Mouse (Mus musculus) stomach, embryonic 14.5 days (tissue): ENCODE results near the gene Il1a. TPM values are rescaled to one million over a fixed set of nuclear protein-coding genes. Genes with fewer than 3 reads are reported as not detected.

Source experiments
- ATAC-seq: fragments of 200-750 bp; cut with Nextera tagmentation; 2 replicates; pipeline ENCODE4 v1.8.0; 2017; ENCODE audit warnings: low read depth, moderate TSS enrichment; ENCODE audit not compliant: insufficient number of reproducible peaks, insufficient read depth, low FRiP score
- H3K27ac ChIP-seq: fragments of 300-500 bp; sonication (generic); 2 replicates; pipeline ENCODE4 v1.5.1; 2014; ENCODE audit warnings: mild to moderate bottlenecking, low read length, moderate library complexity, mixed read lengths
- H3K27me3 ChIP-seq: fragments of 300-500 bp; sonication (generic); 2 replicates; pipeline ENCODE4 v1.6.1; 2014; ENCODE audit warnings: low read length, control low read depth, mixed read lengths; ENCODE audit not compliant: control insufficient read depth, insufficient read depth
- H3K36me3 ChIP-seq: fragments of 300-500 bp; sonication (generic); 2 replicates; pipeline ENCODE4 v1.6.1; 2014; ENCODE audit warnings: mild to moderate bottlenecking, control low read depth, low read length, moderate library complexity, mixed read lengths; ENCODE audit not compliant: control insufficient read depth, insufficient read depth
- H3K4me1 ChIP-seq: fragments of 300-500 bp; sonication (generic); 2 replicates; pipeline ENCODE4 v1.6.1; 2014; ENCODE audit warnings: low read length, control low read depth, mixed read lengths; ENCODE audit not compliant: control insufficient read depth, insufficient read depth
- H3K4me2 ChIP-seq: fragments of 300-500 bp; sonication (generic); replicated peaks from 2 replicates; pipeline ENCODE4 v1.6.1; 2014; ENCODE audit warnings: low read depth, low read length, control low read depth
- H3K4me3 ChIP-seq: fragments of 300-500 bp; sonication (generic); 2 replicates; pipeline ENCODE4 v1.5.1; 2014; ENCODE audit warnings: low read depth, low read length, control low read depth
- H3K9ac ChIP-seq: fragments of 300-500 bp; sonication (generic); replicated peaks from 2 replicates; pipeline ENCODE4 v1.6.1; 2014; ENCODE audit warnings: low read depth, mild to moderate bottlenecking, control low read depth, low read length, moderate library complexity, mixed read lengths
- H3K9me3 ChIP-seq: fragments of 300-500 bp; sonication (generic); 2 replicates; pipeline ENCODE4 v1.6.1; 2016; ENCODE audit warnings: low read depth, low read length, control low read depth; ENCODE audit not compliant: control insufficient read depth
- WGBS: fragments of 180-500 bp; shearing (Covaris S2); extraction: QIAGEN DNeasy Blood & Tissue Kit; methylation state at CpG from one replicate; pipeline ENCODE4 v1.1.7; 2014; 5-methylcytosine and 5-hydroxymethylcytosine counted together
- polyA plus RNA-seq: library from polyadenylated mRNA; unstranded; fragments of >200 nt; fragmentation: Nextera tagmentation; extraction: Ambion mirVana; gene quantifications from 2 replicates; pipeline ENCODE4 v1.2.1, GENCODE M21; 2014

Gene Il1a
- polyA plus RNA-seq = not detected in 2 replicates

DNA sequence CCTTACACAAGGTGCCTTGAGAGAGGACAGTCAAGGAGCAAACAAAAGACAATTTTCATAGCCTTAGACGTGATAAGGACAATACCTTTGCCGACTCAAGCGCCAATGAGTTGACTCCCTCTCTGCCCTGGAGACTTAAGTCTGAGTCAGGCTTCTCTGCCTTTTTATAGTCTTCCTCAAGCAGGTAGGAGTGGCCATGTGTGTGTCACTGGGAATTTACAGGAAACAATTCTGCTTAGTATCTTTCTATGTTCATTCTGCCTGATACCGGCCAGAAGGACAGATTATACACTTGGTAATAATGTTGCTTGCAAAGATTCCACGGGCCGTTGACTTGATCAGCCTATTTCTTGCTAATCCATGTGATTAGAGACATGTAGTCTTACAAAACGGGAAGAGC, at the start of gene Il1a:
Gene Il1a (minus strand): TSS at position 137 of the 400 bp plus-strand sequence.
- Histone ChIP-seq H3K27me3 (no peaks in the 10 kb centered on the region), H3K4me1 (no peaks in the 10 kb centered on the region), H3K4me3 (no peak within 1 kb of the TSS), H3K9ac (no peak within 1 kb of the TSS), H3K36me3 (no peaks in the 10 kb centered on the region), H3K9me3 (no peaks in the 10 kb centered on the region), H3K4me2 (no peak within 1 kb of the TSS), H3K27ac (no peak within 1 kb of the TSS)
- no peak for ATAC-seq
- WGBS = 81% methylated on average over 7 of the region's 7 CpGs

DNA sequence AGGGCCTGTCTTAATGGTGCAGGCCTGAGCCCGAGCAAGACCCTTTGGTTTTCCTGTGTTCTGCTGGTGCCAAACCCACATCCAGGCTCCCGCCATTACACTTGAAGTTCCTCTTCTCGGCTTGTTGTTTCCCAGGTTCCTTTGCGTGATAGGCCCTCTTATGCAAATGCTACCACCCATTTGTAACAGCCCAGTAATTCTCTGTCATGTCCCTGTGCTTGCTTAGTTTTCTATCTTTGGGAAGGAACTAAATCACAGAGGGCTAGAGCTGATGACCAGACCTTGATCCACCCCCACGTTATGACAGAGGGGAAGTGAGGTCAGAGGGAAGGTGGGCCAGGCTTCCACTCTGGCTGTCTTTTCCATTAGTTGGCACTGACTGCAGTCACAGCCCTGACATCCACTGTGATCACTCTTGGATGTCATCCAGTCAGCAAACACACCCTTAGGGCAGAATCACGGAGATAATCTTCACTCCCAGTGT, 28.4 kb upstream of the Il1a start:
- Histone ChIP-seq H3K4me1 (no peaks in the 10 kb centered on the region), H3K4me3 (no peak overlapping the region), H3K9me3 (no peaks in the 10 kb centered on the region), H3K9ac (no peak overlapping the region), H3K27me3 (no peaks in the 10 kb centered on the region), H3K27ac (no peak overlapping the region), H3K36me3 (no peaks in the 10 kb centered on the region), H3K4me2 (no peak overlapping the region)
- ATAC-seq = no peak
- WGBS = 67% methylated on average over 6 of the region's 6 CpGs

DNA sequence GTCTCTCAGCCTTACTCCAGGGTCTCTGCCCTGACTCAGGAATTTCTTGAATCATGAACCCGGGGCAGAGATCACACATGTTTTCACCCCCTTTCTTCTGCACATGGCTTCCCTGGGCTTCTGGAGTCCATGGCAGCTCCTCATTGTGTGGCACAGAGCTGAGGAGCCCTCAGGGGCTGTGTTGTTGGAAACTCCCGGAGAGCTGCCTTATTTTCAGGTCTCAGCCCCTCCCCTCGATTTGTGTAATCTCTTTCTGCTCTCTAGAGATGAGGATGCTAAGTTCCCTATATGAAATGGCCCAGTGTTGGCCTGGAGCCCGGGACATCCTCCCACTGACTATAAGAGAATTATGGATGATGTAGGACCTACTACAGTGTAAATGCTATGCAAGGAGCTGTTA, 23.7 kb upstream of the Il1a start:
- Histone ChIP-seq H3K27ac (no peak overlapping the region), H3K9ac (no peak overlapping the region), H3K4me1 (no peaks in the 10 kb centered on the region), H3K9me3 (no peaks in the 10 kb centered on the region), H3K36me3 (no peaks in the 10 kb centered on the region), H3K4me2 (no peak overlapping the region), H3K4me3 (no peak overlapping the region), H3K27me3 (no peaks in the 10 kb centered on the region)
- ATAC-seq = no peak
- WGBS = 66% methylated on average over 4 of the region's 4 CpGs

DNA sequence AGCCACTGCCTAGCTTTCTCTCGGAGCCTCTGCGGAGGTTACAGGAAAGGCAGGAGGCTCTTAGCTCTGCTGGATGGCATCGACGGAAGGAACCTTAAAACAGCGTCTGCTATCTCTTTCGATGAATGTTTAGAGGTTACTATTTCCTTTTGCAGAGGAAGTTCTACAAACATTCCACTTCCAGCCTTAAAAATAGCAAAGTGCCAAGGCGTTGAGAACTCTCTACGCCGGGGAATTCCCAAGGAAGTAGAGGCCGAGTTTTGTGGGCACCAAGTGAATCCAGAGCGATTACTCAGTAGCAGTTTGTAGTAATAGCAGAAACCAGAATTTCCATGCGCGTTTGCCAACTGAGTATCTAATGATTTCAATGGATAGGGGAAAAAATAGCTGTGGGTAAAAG, 20.8 kb upstream of the Il1a start:
- no peaks in the 10 kb centered on the region for H3K27me3 ChIP-seq
- H3K36me3 ChIP-seq = no peaks in the 10 kb centered on the region
- H3K4me3 ChIP-seq = no peak overlapping the region
- H3K4me2 ChIP-seq = no peak overlapping the region
- no peak for ATAC-seq
- H3K4me1 ChIP-seq = no peaks in the 10 kb centered on the region
- H3K9me3 ChIP-seq = no peaks in the 10 kb centered on the region
- WGBS = 83% methylated on average over 13 of the region's 13 CpGs
- no peak overlapping the region for H3K9ac ChIP-seq
- no peak overlapping the region for H3K27ac ChIP-seq

DNA sequence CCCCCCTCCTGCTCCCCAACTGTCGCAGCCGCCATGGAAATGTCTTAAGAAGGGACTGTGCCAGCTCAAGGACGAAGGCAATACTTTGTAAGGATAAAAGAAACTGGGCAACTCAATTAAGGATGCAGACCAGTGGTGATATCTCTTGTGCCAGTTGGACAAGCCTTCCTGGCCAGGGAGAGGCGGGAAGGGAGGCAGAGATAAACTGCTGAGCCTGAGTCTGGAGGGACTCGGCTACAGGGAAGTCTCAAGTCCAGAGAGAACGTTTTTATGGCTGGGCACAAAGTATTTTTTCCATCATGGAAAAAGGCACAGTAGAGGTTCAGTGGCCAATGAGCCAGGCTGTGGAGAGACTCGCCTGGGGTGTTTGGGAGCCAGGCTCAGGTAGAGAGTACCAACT, 20.3 kb upstream of the Il1a start:
- Histone ChIP-seq H3K9me3 (no peaks in the 10 kb centered on the region), H3K36me3 (no peaks in the 10 kb centered on the region), H3K4me1 (no peaks in the 10 kb centered on the region), H3K27me3 (no peaks in the 10 kb centered on the region), H3K4me2 (no peak overlapping the region), H3K27ac (no peak overlapping the region), H3K9ac (no peak overlapping the region), H3K4me3 (no peak overlapping the region)
- 74% methylated on average over 7 of the region's 7 CpGs for WGBS
- ATAC-seq = no peak

DNA sequence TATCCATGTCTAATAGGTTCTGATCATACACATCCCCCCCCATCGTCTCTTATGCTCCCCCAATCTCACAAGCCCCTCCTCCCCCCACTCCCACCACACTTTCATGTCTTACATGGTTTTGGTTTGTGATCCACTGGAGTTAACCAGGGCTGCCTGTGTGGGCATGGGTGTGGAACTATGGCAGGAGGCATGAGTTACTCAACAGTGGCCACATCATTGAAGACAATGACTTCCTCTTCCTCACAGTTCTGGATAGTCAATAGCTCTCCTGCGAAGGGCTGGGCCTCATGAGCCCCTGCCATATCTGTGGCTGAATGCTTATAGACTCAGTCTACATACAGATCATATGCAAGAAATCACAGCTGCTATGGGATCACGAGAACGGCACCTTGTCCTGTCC, 18.5 kb upstream of the Il1a start:
- Histone ChIP-seq H3K4me1 (no peaks in the 10 kb centered on the region), H3K9me3 (no peaks in the 10 kb centered on the region), H3K27ac (no peak overlapping the region), H3K4me3 (no peak overlapping the region), H3K36me3 (no peaks in the 10 kb centered on the region), H3K27me3 (no peaks in the 10 kb centered on the region), H3K4me2 (no peak overlapping the region), H3K9ac (no peak overlapping the region)
- WGBS = 82% methylated on average over 4 of the region's 4 CpGs
- no peak for ATAC-seq

DNA sequence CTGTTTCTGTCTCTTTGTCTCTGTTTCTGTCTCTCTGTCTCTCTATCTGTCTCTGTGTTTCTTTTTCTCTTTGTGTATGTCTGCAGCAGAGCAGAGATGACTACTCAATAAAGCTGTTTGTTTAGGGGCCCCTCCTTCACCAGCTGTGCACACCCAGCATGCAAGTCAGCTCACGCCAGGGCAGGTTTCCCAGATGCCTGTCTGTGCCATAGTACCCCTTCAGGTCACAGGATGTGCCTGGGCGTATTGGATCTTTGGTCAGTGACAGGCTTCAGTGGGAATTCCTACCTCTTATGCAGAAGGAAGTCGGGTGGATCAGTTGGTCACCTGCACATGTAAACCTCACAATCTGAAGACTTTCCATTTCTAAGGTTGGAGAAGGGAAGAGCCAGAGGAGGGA, 14.4 kb upstream of the Il1a start:
- Histone ChIP-seq H3K9ac (no peak overlapping the region), H3K4me2 (no peak overlapping the region), H3K27me3 (no peaks in the 10 kb centered on the region), H3K27ac (no peak overlapping the region), H3K36me3 (no peaks in the 10 kb centered on the region), H3K4me3 (no peak overlapping the region), H3K4me1 (no peaks in the 10 kb centered on the region), H3K9me3 (no peaks in the 10 kb centered on the region)
- 63% methylated on average over 3 of the region's 3 CpGs for WGBS
- no peak for ATAC-seq

DNA sequence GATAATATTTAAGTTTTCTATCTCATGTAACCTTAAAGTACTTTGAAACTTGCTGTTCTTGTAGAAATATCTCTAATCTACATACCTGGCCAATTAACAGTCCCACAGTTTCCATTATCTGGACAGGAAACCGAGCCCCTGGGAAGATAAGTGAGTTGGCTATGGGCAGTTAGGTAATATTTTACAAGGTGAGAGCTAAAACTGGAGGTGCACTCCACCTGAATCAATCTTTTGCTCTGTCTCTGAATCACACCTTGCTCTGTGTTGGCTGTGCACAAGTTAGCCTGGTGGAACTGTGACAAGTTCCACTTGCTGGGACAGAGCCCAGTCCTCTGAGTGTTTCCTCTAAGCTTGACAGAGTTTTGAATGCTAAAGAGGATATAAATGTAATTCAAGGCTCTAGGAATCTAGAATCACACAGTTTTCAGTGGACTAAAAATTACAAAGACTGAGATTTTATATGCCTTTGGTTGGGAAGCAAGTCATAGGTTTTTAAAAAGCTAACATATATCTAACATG, 12.4 kb upstream of the Il1a start:
- Histone ChIP-seq H3K27ac (no peak overlapping the region), H3K4me2 (no peak overlapping the region), H3K4me1 (no peaks in the 10 kb centered on the region), H3K27me3 (no peaks in the 10 kb centered on the region), H3K36me3 (no peaks in the 10 kb centered on the region), H3K9me3 (no peaks in the 10 kb centered on the region), H3K4me3 (no peak overlapping the region), H3K9ac (no peak overlapping the region)
- no peak for ATAC-seq
- 51% methylated on average over 1 of the region's 1 CpGs for WGBS

DNA sequence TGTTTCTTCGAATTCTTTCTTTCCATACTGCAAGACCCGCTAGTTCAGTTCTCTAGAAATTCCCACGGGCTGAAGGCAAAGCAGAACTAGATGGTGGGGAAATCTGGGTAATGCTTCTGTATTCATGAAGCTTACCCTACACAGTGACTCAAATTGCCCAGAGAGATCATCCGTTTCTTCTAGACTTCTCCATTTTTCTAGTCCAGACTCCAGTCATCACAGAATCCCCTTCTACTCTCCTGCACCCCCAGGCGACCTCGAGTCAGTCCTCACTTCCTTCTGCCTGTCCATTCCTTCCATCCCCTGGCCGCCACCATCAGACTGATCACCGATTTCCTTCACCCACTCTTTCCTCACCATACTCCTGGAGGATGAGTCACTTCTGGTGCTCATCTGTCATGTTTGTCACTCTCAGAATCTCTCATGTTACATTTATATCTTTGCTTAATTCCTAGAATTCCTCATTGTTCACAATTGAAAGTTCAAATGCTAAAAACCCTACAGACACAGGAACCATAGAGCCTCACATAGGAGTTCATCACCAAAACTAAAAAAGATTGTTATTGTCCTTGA, 10.3 kb upstream of the Il1a start:
- no peak overlapping the region for H3K9ac ChIP-seq
- H3K27me3 ChIP-seq = no peaks in the 10 kb centered on the region
- H3K36me3 ChIP-seq = no peaks in the 10 kb centered on the region
- no peak overlapping the region for H3K4me2 ChIP-seq
- no peak for ATAC-seq
- H3K9me3 ChIP-seq = no peaks in the 10 kb centered on the region
- no peak overlapping the region for H3K4me3 ChIP-seq
- WGBS = 81% methylated on average over 8 of the region's 8 CpGs
- no peaks in the 10 kb centered on the region for H3K4me1 ChIP-seq
- H3K27ac ChIP-seq = no peak overlapping the region
